Mouse (Mus musculus) thymus, adult 18-20 months (tissue): Measurements from ENCODE around the gene Rabepk.
"Not testable (repeated sequence)": the region's sequence is repeated elsewhere in the genome, so short reads cannot be mapped to it uniquely, and the experiment has no call there.

Experiments used
- DNase-seq, 2 experiments: peaks; one replicate each; pipeline ENCODE4 v3.0.0; 2022; ENCODE audit warnings: mixed read lengths in 2 of 2

Gene Rabepk

GRCm38 (mm10) chr2:34799357-34800256 lies at the start of gene Rabepk:
Gene Rabepk (minus strand): TSS chr2:34799912.
- peak; percentile 80 to 86 for DNase-seq

- DNase-seq = no peak
Measured at GRCm38 (mm10) chr2:34847702-34848101, 48.0 kb upstream of the Rabepk start.

GRCm38 (mm10) chr2:34843211-34843939 lies 43.7 kb upstream of the Rabepk start:
- DNase-seq = no peak

GRCm38 (mm10) chr2:34841706-34842105 lies 42.0 kb upstream of the Rabepk start:
- no peak for DNase-seq

- not testable (repeated sequence) for DNase-seq
Measured at GRCm38 (mm10) chr2:34840143-34840542, 40.4 kb upstream of the Rabepk start.

GRCm38 (mm10) chr2:34835669-34836068 lies 36.0 kb upstream of the Rabepk start:
- DNase-seq = no peak

GRCm38 (mm10) chr2:34833624-34834023 lies 33.9 kb upstream of the Rabepk start:
- no peak for DNase-seq

- not testable (repeated sequence) for DNase-seq
Measured at GRCm38 (mm10) chr2:34832766-34833457, 33.2 kb upstream of the Rabepk start, which contains the start of gene Gm34653. Gene Gm34653 (plus strand): TSS chr2:34833007.

- not testable (repeated sequence) for DNase-seq
Measured at GRCm38 (mm10) chr2:34830066-34830465, 30.4 kb upstream of the Rabepk start.

GRCm38 (mm10) chr2:34828026-34828425 lies 28.3 kb upstream of the Rabepk start:
- no peak for DNase-seq

- DNase-seq = no peak
Measured at GRCm38 (mm10) chr2:34827591-34827990, 27.9 kb upstream of the Rabepk start.

GRCm38 (mm10) chr2:34826460-34827231 lies 26.9 kb upstream of the Rabepk start:
- DNase-seq = no peak

- DNase-seq = peak; percentile 77 to 78
Measured at GRCm38 (mm10) chr2:34825827-34826459, 26.2 kb upstream of the Rabepk start, which contains the start of gene Fbxw2. Gene Fbxw2 (minus strand): TSS chr2:34826311.

- DNase-seq = no peak
Measured at GRCm38 (mm10) chr2:34818492-34818891, 18.8 kb upstream of the Rabepk start.

- DNase-seq = not testable (repeated sequence)
Measured at GRCm38 (mm10) chr2:34815893-34816292, 16.2 kb upstream of the Rabepk start.

GRCm38 (mm10) chr2:34812706-34813105 lies 13.0 kb upstream of the Rabepk start:
- no peak for DNase-seq

GRCm38 (mm10) chr2:34810775-34811174 lies 11.1 kb upstream of the Rabepk start:
- DNase-seq = no peak

GRCm38 (mm10) chr2:34809568-34809967 lies 9.9 kb upstream of the Rabepk start:
- no peak for DNase-seq

- DNase-seq = no peak
Measured at GRCm38 (mm10) chr2:34808057-34808456, 8.3 kb upstream of the Rabepk start.

- no peak for DNase-seq
Measured at GRCm38 (mm10) chr2:34805364-34805950, 5.7 kb upstream of the Rabepk start.

GRCm38 (mm10) chr2:34804815-34805214 lies 5.1 kb upstream of the Rabepk start:
- no peak for DNase-seq
